Mouse (Mus musculus) embryonic facial prominence, embryonic 11.5 days (tissue): ENCODE data around the gene Eif3k. TPM values are rescaled to one million over a fixed set of nuclear protein-coding genes. Genes with fewer than 3 reads are reported as not detected.
A peak's percentile ranks its signal among the peaks of the same experiment; 100 is the strongest.

Source experiments
- ATAC-seq: fragments of 200-750 bp; cut with Nextera tagmentation; replicated peaks from 2 replicates; pipeline ENCODE4 v1.8.0; 2017; ENCODE audit warnings: low read depth; ENCODE audit not compliant: insufficient number of reproducible peaks, low FRiP score, low TSS enrichment
- DNase-seq: peaks from one replicate; pipeline ENCODE4 v3.0.0-alpha.2; 2015; ENCODE audit warnings: low spot score
- H3K27ac ChIP-seq: fragments of 300-500 bp; sonication (generic); replicated peaks from 2 replicates; pipeline ENCODE4 v1.5.1; 2014; ENCODE audit warnings: mild to moderate bottlenecking, low read depth, low read length, control low read depth
- H3K27me3 ChIP-seq: fragments of 300-500 bp; sonication (generic); 2 replicates; pipeline ENCODE4 v1.6.1; 2014; ENCODE audit warnings: mild to moderate bottlenecking, low read length, moderate library complexity, mixed read lengths; ENCODE audit not compliant: control insufficient read depth, insufficient read depth
- H3K36me3 ChIP-seq: fragments of 300-500 bp; sonication (generic); replicated peaks from 2 replicates; pipeline ENCODE4 v1.6.1; 2014; ENCODE audit warnings: low read depth, mild to moderate bottlenecking, low read length, moderate library complexity, mixed read lengths; ENCODE audit not compliant: control insufficient read depth, insufficient read depth
- H3K4me1 ChIP-seq: fragments of 300-500 bp; sonication (generic); 2 replicates; pipeline ENCODE4 v1.6.1; 2014; ENCODE audit warnings: low read length, mixed read lengths; ENCODE audit not compliant: control insufficient read depth, insufficient read depth
- H3K4me2 ChIP-seq: fragments of 300-500 bp; sonication (generic); 2 replicates; pipeline ENCODE4 v1.6.1; 2014; ENCODE audit warnings: low read depth, mild to moderate bottlenecking, control low read depth, low read length, moderate library complexity
- H3K4me3 ChIP-seq: fragments of 300-500 bp; sonication (generic); 2 replicates; pipeline ENCODE4 v1.5.1; 2014; ENCODE audit warnings: low read depth, low read length, control low read depth
- H3K9ac ChIP-seq: fragments of 300-500 bp; sonication (generic); replicated peaks from 2 replicates; pipeline ENCODE4 v1.6.1; 2014; ENCODE audit warnings: mild to moderate bottlenecking, control low read depth, low read length
- H3K9me3 ChIP-seq: fragments of 300-500 bp; sonication (generic); replicated peaks from 2 replicates; pipeline ENCODE4 v1.6.1; 2016; ENCODE audit warnings: mild to moderate bottlenecking, low read length, inconsistent platforms, mixed read lengths; ENCODE audit not compliant: control insufficient read depth
- WGBS: fragments of 180-500 bp; shearing (Covaris S2); extraction: QIAGEN DNeasy Blood & Tissue Kit; methylation state at CpG from one replicate; pipeline ENCODE4 v1.1.7; 2014; 5-methylcytosine and 5-hydroxymethylcytosine counted together
- polyA plus RNA-seq: library from polyadenylated mRNA; unstranded; fragments of >200 nt; fragmentation: Nextera tagmentation; extraction: Ambion mirVana; gene quantifications from 2 replicates; pipeline ENCODE4 v1.2.1, GENCODE M21; 2014

Gene Eif3k
- polyA plus RNA-seq, 1 experiment from 2014 or later, result 439 TPM

DNA sequence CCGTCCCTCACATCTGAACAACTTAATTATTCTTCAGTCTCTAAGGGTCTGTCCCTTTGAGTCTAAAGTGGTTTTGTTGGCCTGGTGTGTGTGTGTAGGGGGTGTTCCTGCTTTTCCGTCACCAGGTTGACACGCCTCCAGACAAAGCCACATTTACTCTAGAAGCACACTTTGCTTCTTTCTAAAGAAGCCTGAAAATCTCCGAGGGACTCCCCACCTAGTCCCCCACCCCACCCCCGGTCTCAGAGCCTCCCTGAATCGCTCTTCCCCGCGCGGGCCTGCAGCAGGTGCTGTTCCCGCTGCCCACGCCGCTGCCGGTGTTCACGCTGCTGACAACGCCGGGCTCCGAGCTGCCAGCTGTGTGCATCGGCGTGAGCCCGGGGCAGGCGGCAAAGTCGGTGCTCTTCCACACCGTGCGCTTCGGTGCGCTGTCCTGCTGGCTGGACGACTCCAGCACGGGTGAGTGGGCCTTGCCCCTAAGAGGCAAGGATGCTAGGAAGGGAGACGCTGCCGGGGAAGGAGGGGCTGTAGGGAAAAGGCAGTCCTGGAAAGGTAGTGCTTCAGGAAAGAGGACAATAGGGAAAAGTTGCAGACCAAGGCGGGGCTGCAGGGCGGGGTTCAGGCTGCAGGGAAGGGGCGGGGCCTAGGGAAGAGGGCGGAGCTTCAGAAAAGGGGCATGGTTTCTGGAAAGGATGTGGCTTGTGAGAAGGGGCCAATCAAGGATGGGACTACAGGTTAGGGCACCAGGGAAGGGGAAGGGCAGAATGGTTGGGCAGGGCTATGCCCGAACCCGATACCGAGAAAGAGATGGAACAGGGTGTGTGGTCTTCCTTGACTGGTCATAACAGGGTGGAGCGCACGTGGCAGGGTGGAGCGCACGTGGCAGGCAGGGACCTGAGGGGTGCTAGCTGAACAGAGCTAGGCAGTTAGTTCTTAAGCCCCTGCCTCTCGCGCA, 19.3 kb upstream of the Eif3k start:
- peak overlapping the region; percentile 77 for H3K9ac ChIP-seq
- no peaks in the 10 kb centered on the region for H3K36me3 ChIP-seq
- DNase-seq (peak; percentile 87), ATAC-seq (peak; percentile 82)
- H3K4me3 ChIP-seq, result peak overlapping the region; percentile 44
- H3K27me3 ChIP-seq, result no peaks in the 10 kb centered on the region
- 5% methylated on average over 43 of the region's 43 CpGs for WGBS
- H3K9me3 ChIP-seq, result no peaks in the 10 kb centered on the region
- H3K27ac ChIP-seq, result no peak overlapping the region; the same call in 1 of the 2 replicates
- H3K4me1 ChIP-seq, result no peaks in the 10 kb centered on the region
- H3K4me2 ChIP-seq, result peak overlapping the region; percentile 91

DNA sequence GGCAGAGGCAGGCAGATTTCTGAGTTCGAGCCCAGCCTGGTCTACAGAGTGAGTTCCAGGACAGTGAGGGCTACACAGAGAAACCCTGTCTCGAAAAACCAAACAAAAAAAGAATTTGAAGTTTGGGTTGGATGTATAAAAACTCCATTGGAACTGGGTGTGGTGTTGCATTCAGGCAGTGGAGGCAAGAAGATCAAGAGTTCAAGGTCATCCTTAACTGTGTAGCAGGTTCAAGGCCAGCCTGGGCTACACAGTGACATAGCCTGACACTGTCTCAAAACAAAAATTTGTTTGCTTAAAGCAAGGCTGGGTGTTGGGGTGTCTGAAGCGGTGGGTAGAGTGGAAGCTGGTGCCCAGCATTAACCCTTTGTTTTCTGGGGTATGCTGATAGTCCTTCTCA, 11.7 kb upstream of the Eif3k start:
- Histone ChIP-seq H3K36me3 (no peaks in the 10 kb centered on the region), H3K27me3 (no peaks in the 10 kb centered on the region), H3K4me2 (no peak overlapping the region), H3K9me3 (no peaks in the 10 kb centered on the region), H3K4me1 (no peaks in the 10 kb centered on the region), H3K4me3 (no peak overlapping the region), H3K9ac (no peak overlapping the region), H3K27ac (no peak overlapping the region)
- ATAC-seq, result no peak
- DNase-seq, result no peak
- WGBS, result 82% methylated on average over 3 of the region's 3 CpGs

- H3K4me1 ChIP-seq, result no peaks in the 10 kb centered on the region
- no peaks in the 10 kb centered on the region for H3K27me3 ChIP-seq
- H3K9me3 ChIP-seq, result no peaks in the 10 kb centered on the region
- no peak overlapping the region for H3K4me3 ChIP-seq
- no peak overlapping the region for H3K4me2 ChIP-seq
- 94% methylated on average over 3 of the region's 3 CpGs for WGBS
- no peak overlapping the region for H3K27ac ChIP-seq
- DNase-seq (no peak), ATAC-seq (no peak)
- no peak overlapping the region for H3K9ac ChIP-seq
- H3K36me3 ChIP-seq, result no peaks in the 10 kb centered on the region
Measured at GRCm38 (mm10) chr7:28992997-28993396, 11.3 kb upstream of the Eif3k start.

GRCm38 (mm10) chr7:28991616-28992015, 10.0 kb upstream of the Eif3k start:
- Histone ChIP-seq H3K27me3 (no peaks in the 10 kb centered on the region), H3K36me3 (no peaks in the 10 kb centered on the region), H3K4me2 (no peak overlapping the region), H3K4me3 (no peak overlapping the region), H3K9me3 (no peaks in the 10 kb centered on the region), H3K9ac (no peak overlapping the region), H3K27ac (no peak overlapping the region), H3K4me1 (no peaks in the 10 kb centered on the region)
- no peak for ATAC-seq
- no peak for DNase-seq
- 61% methylated on average over 5 of the region's 5 CpGs for WGBS

GRCm38 (mm10) chr7:28990766-28991273, 9.2 kb upstream of the Eif3k start:
- Histone ChIP-seq H3K27me3 (no peaks in the 10 kb centered on the region), H3K27ac (no peak overlapping the region), H3K9me3 (no peaks in the 10 kb centered on the region), H3K9ac (no peak overlapping the region), H3K4me1 (no peaks in the 10 kb centered on the region), H3K4me3 (no peak overlapping the region), H3K4me2 (no peak overlapping the region), H3K36me3 (no peaks in the 10 kb centered on the region)
- ATAC-seq (no peak), DNase-seq (no peak)
- WGBS, result 48% methylated on average over 13 of the region's 14 CpGs

DNA sequence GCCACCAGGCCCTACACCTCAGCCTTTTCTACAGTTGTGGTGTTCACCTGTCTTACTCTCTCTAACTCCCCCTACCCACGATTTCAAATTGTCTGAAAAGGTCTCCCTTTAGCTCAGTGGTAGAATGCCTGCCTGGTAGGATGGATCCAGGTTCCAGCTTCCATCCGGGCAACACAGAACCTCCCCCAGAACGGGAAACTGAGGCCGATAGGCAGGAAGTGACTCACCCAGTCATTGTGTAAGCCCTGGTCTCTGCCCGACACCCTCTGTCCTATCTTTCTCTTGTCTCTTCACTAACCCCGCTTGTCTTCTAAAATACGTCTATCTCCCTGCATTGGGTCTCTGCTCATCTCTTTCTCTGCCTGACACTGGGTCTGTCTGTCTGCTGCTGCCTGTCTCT, 3.5 kb upstream of the Eif3k start:
- Histone ChIP-seq H3K9me3 (no peaks in the 10 kb centered on the region), H3K9ac (no peak overlapping the region), H3K27me3 (no peaks in the 10 kb centered on the region), H3K4me2 (no peak overlapping the region), H3K27ac (no peak overlapping the region), H3K4me1 (no peaks in the 10 kb centered on the region; the same call in 1 of the 2 replicates), H3K4me3 (no peak overlapping the region), H3K36me3 (no peaks in the 10 kb centered on the region)
- 89% methylated on average over 7 of the region's 7 CpGs for WGBS
- ATAC-seq (no peak), DNase-seq (no peak)

GRCm38 (mm10) chr7:28984452-28984851, 2.8 kb upstream of the Eif3k start:
- ATAC-seq, result no peak
- Histone ChIP-seq H3K4me3 (no peak overlapping the region), H3K9ac (no peak overlapping the region)

GRCm38 (mm10) chr7:28983849-28984248, 2.2 kb upstream of the Eif3k start:
- 72% methylated on average over 4 of the region's 4 CpGs for WGBS
- H3K9ac ChIP-seq, result no peak overlapping the region

More at GRCm38 (mm10) chr7:28984452-28984851, 2.8 kb upstream of the Eif3k start:
- H3K27ac ChIP-seq, result no peak overlapping the region
- no peak for DNase-seq
- H3K36me3 ChIP-seq, result no peaks in the 10 kb centered on the region
- no peak overlapping the region for H3K4me2 ChIP-seq
- no peaks in the 10 kb centered on the region for H3K27me3 ChIP-seq
- H3K4me1 ChIP-seq, result no peaks in the 10 kb centered on the region; the same call in 1 of the 2 replicates
- no peaks in the 10 kb centered on the region for H3K9me3 ChIP-seq
- 88% methylated on average over 1 of the region's 1 CpGs for WGBS

More at GRCm38 (mm10) chr7:28983849-28984248, 2.2 kb upstream of the Eif3k start:
- Histone ChIP-seq H3K27ac (no peak overlapping the region), H3K9me3 (no peaks in the 10 kb centered on the region), H3K4me1 (no peaks in the 10 kb centered on the region; the same call in 1 of the 2 replicates), H3K27me3 (no peaks in the 10 kb centered on the region), H3K36me3 (no peaks in the 10 kb centered on the region), H3K4me3 (no peak overlapping the region), H3K4me2 (no peak overlapping the region)
- ATAC-seq (no peak), DNase-seq (no peak)
